Mouse (Mus musculus) telencephalon, adult 2 months (tissue): ENCODE measurements at regions not wholly inside any gene's neighbourhood (a gene's known extent, or its start where the extent isn't known, plus 50 kb on each side); places are given as distances from the start of the nearest gene placed in this dataset.
"Not testable (repeated sequence)": the region's sequence is repeated elsewhere in the genome, so short reads cannot be mapped to it uniquely, and the experiment has no call there.

ENCODE experiments used
- DNase-seq: peaks from one replicate; pipeline ENCODE4 v3.0.0-alpha.2; 2011; ENCODE audit warnings: low read depth, low spot score

GRCm38 (mm10) chr2:72615869-72616268, 139.9 kb downstream of the Cdca7 start:
- no peak for DNase-seq

GRCm38 (mm10) chr2:72616412-72616811, 140.5 kb downstream of the Cdca7 start:
- DNase-seq: no peak

- DNase-seq: no peak
Observed at GRCm38 (mm10) chr2:72619446-72619845, 143.5 kb downstream of the Cdca7 start.

GRCm38 (mm10) chr2:72620182-72620652, 144.3 kb downstream of the Cdca7 start:
- no peak for DNase-seq

DNA sequence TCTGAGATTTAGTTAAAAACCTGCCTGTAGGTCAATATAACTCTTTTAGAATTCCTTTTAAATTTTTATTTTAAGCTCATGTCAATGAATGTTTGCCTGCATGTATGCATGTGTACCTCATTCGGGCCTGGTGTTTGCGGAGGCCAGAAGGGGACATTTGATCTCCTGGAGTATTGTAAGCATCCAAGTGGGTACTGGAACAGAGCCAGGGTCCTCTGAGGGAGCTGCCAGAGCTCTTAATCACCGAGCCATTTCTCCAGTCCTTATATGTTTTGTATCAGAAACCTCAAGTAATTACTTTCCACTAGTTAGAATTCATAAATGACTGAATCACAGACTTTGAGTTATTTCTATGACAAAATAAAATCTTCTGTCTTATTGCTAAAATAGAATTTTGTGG, 152.0 kb downstream of the Cdca7 start:
- DNase-seq: no peak

GRCm38 (mm10) chr2:72628626-72629470, 152.9 kb downstream of the Cdca7 start:
- no peak for DNase-seq

DNA sequence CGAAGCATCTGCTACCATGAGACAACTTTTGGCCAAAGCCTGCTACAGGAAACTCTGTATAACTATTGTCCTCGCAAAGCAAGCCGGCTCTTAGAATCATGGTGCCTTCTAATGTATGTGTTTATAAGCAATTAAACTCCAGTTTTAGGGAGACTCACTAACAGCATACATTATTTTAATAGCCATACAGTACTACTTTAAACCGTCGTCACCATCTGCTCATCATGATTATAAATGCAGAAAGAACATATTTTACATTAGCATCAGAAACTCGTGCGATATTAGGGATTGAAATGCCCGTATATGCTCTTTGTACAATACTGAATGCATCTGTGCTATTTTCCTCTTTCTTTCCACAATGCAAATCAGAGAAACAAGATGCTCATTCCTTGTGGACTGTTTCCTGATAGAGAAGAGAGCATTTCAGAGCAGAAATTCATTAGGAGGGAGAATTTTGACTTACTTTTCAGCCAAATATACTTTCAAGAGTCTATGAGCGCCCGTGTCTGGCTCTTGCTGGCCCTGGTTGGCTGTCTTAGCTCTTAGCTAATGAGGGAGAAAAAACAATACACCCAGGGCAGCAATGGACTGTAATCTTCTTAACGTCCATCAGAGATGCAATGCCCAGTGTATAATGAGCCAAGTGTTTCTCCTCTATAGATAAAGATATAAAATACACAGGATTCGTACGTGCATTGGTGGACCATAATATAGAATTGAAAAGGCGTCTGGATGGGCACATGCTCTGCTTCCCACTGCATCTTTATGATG, 153.9 kb downstream of the Cdca7 start:
- DNase-seq: no peak

- DNase-seq: no peak
Observed at GRCm38 (mm10) chr2:72637881-72638620, 162.1 kb downstream of the Cdca7 start.

DNA sequence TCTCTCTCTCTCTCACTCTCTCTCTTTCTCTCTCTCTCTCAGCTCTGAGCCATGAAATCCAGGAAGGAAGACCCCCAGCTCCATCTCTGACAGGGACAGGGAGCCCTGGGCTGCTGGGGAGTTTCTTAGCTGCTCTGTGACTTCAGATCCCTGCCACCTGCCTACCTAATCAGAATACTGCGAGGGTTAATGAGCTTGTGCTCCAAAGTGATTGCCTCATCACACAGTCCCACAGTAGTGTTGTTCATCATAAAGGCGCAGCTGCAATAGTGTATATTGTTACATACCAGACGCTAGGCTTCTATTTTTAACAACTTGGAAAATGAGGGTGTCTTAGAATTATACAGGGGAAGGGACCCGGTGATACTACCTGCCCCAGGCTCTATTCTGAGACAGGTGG, 163.1 kb downstream of the Cdca7 start:
- no peak for DNase-seq

- DNase-seq: no peak
Observed at GRCm38 (mm10) chr2:72641228-72641627, 165.3 kb downstream of the Cdca7 start.

- no peak for DNase-seq
Observed at GRCm38 (mm10) chr2:72644151-72644843, 168.3 kb downstream of the Cdca7 start.

DNA sequence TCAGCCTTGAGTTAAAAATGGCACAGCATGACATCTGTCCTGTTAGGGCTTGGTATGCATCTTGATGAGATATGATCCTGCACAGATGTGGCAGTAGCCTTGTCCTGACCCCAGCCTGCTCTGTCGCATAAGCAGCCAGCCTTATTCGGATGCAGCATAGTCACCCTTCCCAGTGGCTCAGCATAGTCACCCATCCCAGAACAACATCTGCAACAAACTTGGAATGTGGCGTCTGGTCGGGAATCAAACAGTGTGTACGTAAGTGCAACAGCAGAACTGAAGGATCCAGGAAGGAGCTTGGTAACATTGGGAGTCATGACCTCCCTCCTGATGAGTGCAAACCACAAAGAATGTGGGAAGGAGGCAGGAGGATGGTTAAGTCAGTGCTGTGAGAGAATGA, 171.7 kb downstream of the Cdca7 start:
- DNase-seq: no peak

DNA sequence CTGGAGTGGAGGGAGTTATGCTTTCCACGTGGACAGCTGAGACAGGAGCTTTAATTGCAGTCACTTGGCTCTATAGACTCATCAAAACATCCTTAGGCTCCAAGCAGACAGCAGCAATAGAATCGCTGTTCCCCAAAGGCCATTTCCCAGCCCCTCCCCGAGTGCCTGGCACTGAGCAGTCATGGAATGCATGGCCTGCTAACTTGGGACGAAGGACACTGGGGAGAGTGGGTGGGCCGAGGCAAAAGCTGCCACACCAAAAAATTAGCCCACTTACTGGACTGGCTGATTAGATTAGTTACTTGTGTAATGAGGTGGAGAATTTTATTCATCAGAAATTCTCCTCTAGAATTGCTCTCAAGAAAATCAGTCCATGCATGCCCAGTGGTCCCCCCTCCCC, 172.3 kb downstream of the Cdca7 start:
- DNase-seq: no peak

GRCm38 (mm10) chr2:72655864-72656263, 179.9 kb downstream of the Cdca7 start:
- DNase-seq: no peak

- no peak for DNase-seq
Observed at GRCm38 (mm10) chr2:72657101-72657920, 181.4 kb downstream of the Cdca7 start.

GRCm38 (mm10) chr2:72662396-72662795, 186.4 kb downstream of the Cdca7 start:
- DNase-seq: no peak

DNA sequence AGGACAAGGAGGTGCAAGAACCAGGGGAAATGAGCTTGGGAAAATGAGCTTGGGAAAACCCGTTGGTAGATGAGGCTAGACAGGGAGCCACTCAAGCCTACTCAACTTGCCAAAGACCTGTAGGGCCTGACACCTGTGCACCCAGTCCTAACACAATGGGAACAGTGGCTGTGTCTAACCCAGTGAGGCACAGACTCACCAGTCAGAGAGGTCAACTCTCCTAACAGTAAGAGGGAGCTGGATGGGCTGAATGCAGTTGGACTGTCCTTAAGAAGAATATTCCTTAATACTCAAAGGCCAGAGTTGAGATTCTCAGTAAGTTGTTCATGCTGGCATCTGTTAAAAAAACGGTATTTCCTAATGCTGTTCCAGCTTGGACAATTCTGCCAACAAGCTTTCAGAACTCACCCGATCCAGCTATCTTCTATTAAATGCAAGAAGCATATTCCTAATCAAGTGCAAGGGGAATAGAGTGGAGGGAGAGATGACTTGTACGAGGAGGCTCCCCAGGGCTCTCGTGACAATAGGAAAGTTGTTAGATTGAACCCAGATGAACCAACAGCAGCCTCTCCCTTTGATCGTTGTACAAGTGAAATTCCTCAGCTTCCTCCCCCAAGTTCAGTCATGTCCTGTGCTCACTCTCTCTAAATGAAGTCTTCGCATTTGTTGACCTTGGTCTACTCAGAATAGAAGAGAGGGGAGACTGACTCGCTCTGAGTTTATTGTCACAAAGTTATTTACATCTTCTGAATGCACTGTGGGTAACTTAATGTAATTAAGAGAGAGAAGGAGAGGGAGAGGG, 187.2 kb downstream of the Cdca7 start:
- no peak for DNase-seq

DNA sequence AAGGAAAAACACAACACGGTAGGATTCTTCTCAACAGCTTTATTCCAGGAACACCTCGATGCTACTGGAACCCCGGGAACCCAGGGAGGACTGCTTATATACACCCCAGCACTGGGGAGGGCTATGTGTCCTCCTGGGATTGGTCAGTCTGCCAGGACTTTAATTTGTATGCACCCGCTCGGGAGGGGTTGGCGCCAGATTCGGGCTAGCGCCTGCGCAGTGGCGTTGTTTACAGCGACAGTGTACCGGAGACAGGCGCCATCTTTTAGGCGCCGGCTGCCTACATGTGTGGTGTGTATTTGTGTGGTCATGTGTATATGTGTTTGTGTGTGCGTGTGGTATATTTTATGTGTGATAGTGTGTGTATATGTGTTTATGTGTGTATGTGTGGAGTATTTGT, 191.4 kb downstream of the Cdca7 start:
- not testable (repeated sequence) for DNase-seq
